Mouse (Mus musculus) ES-Bruce4 (cell line): ENCODE data around the gene Ggt5. TPM values are rescaled to one million over a fixed set of nuclear protein-coding genes. Genes with fewer than 3 reads are reported as not detected.

Source experiments
- H3K27ac ChIP-seq: 2 replicates; pipeline ENCODE4 v1.5.1; 2012; ENCODE audit warnings: low read length, inconsistent platforms; ENCODE audit not compliant: insufficient read depth
- H3K27me3 ChIP-seq: 2 replicates; pipeline ENCODE4 v1.6.1; 2012; ENCODE audit warnings: mild to moderate bottlenecking, low read length, inconsistent platforms; ENCODE audit not compliant: control insufficient read depth, poor library complexity, insufficient read depth, severe bottlenecking
- H3K36me3 ChIP-seq: 2 replicates; pipeline ENCODE4 v1.6.1; 2012; ENCODE audit warnings: inconsistent platforms, mild to moderate bottlenecking, low read length, moderate library complexity; ENCODE audit not compliant: control insufficient read depth, poor library complexity, insufficient read depth, severe bottlenecking
- H3K4me1 ChIP-seq: one replicate; pipeline ENCODE4 v1.8.1; 2011; ENCODE audit warnings: low read length; ENCODE audit not compliant: control insufficient read depth, insufficient read depth
- H3K4me3 ChIP-seq: 2 replicates; pipeline ENCODE4 v1.5.1; 2011; ENCODE audit warnings: low read depth, mild to moderate bottlenecking, low read length
- H3K9ac ChIP-seq: 2 replicates; pipeline ENCODE4 v1.6.1; 2012; ENCODE audit warnings: low read depth, mild to moderate bottlenecking, inconsistent platforms; ENCODE audit not compliant: poor library complexity, severe bottlenecking
- H3K9me3 ChIP-seq: replicated peaks from 2 replicates; pipeline ENCODE4 v1.6.1; 2012; ENCODE audit warnings: mild to moderate bottlenecking, low read length, inconsistent platforms; ENCODE audit not compliant: control insufficient read depth, poor library complexity, insufficient read depth, severe bottlenecking
- CTCF ChIP-seq: IDR thresholded peaks from one replicate; pipeline ENCODE4 v1.8.1; 2011; ENCODE audit warnings: low read depth, low read length
- EP300 ChIP-seq: IDR thresholded peaks from 2 replicates; pipeline ENCODE4 v1.6.1; 2011; ENCODE audit warnings: low read depth, low read length; ENCODE audit not compliant: insufficient read depth
- POLR2A ChIP-seq: IDR thresholded peaks from one replicate; pipeline ENCODE4 v1.8.1; 2011; ENCODE audit warnings: low read length; ENCODE audit not compliant: insufficient read depth
- polyA plus RNA-seq: library from polyadenylated mRNA; stranded (reverse); fragments of >200 nt; gene quantifications from 2 replicates; pipeline ENCODE4 v1.2.4, GENCODE M21; 2011; ENCODE audit warnings: low read depth; ENCODE audit not compliant: missing spikeins, insufficient read depth, insufficient read length

The Ggt5 gene
- polyA plus RNA-seq, 1 experiment: 0.81 TPM

GRCm38 (mm10) chr10:75559676-75560548 lies 29.2 kb upstream of the Ggt5 start, which contains the start of gene Lrrc75b:
Lrrc75b (minus strand) TSS chr10:75560330.
- TF ChIP-seq CTCF (no peak), POLR2A (no peak), EP300 (no peak)
- H3K4me3 ChIP-seq: peak within 1 kb of the TSS; percentile 54
- H3K9me3 ChIP-seq: no peaks in the 10 kb centered on the region
- no peak within 1 kb of the TSS for H3K27ac ChIP-seq
- peaks cover 4% of the 10 kb centered on the region for H3K4me1 ChIP-seq
- H3K9ac ChIP-seq: peak within 1 kb of the TSS; percentile 64
- peaks cover 4% of the 10 kb centered on the region; the same call in 1 of the 2 replicates for H3K27me3 ChIP-seq
- no peaks in the 10 kb centered on the region for H3K36me3 ChIP-seq

GRCm38 (mm10) chr10:75560549-75560899 lies 28.6 kb upstream of the Ggt5 start:
- Histone ChIP-seq H3K4me3 (peak overlapping the region; percentile 54), H3K9me3 (no peaks in the 10 kb centered on the region), H3K27ac (no peak overlapping the region), H3K9ac (peak overlapping the region; percentile 64; the same call in 1 of the 2 replicates), H3K36me3 (no peaks in the 10 kb centered on the region), H3K27me3 (peaks cover 4% of the 10 kb centered on the region; the same call in 1 of the 2 replicates), H3K4me1 (peaks cover 9% of the 10 kb centered on the region)
- TF ChIP-seq POLR2A: no peak
- TF ChIP-seq EP300: no peak
- TF ChIP-seq CTCF: no peak

GRCm38 (mm10) chr10:75561071-75561654 lies 28.0 kb upstream of the Ggt5 start, which contains the start of gene Ggt1:
Ggt1 (plus strand) TSS chr10:75561604.
- Histone ChIP-seq H3K36me3 (no peaks in the 10 kb centered on the region), H3K9me3 (no peaks in the 10 kb centered on the region), H3K4me3 (peak within 1 kb of the TSS; percentile 54), H3K9ac (0 out of 2 replicates have a peak within 1 kb of the TSS, but pooled peaks have one; percentile 64), H3K4me1 (peaks cover 10% of the 10 kb centered on the region), H3K27me3 (peaks cover 4% of the 10 kb centered on the region; the same call in 1 of the 2 replicates), H3K27ac (no peak within 1 kb of the TSS)
- TF ChIP-seq POLR2A: no peak
- TF ChIP-seq CTCF: no peak
- no peak for TF ChIP-seq EP300

GRCm38 (mm10) chr10:75562596-75562995 lies 26.5 kb upstream of the Ggt5 start:
- H3K9ac ChIP-seq: no peak overlapping the region
- no peak for TF ChIP-seq CTCF
- TF ChIP-seq POLR2A: no peak
- no peak for TF ChIP-seq EP300
- H3K36me3 ChIP-seq: no peaks in the 10 kb centered on the region
- no peaks in the 10 kb centered on the region for H3K9me3 ChIP-seq
- H3K4me1 ChIP-seq: peaks cover 10% of the 10 kb centered on the region
- no peak overlapping the region for H3K4me3 ChIP-seq
- H3K27me3 ChIP-seq: peaks cover 4% of the 10 kb centered on the region; the same call in 1 of the 2 replicates
- H3K27ac ChIP-seq: no peak overlapping the region

GRCm38 (mm10) chr10:75564687-75565265 lies 24.4 kb upstream of the Ggt5 start:
- H3K4me3 ChIP-seq: no peak overlapping the region
- no peaks in the 10 kb centered on the region for H3K36me3 ChIP-seq
- peaks cover 4% of the 10 kb centered on the region; the same call in 1 of the 2 replicates for H3K27me3 ChIP-seq
- no peaks in the 10 kb centered on the region for H3K9me3 ChIP-seq
- peaks cover 10% of the 10 kb centered on the region for H3K4me1 ChIP-seq
- peak overlapping the region; percentile 40; the same call in 1 of the 2 replicates for H3K27ac ChIP-seq
- no peak overlapping the region for H3K9ac ChIP-seq
- no peak for TF ChIP-seq EP300
- no peak for TF ChIP-seq CTCF
- TF ChIP-seq POLR2A: no peak

- no peak overlapping the region for H3K9ac ChIP-seq
- H3K4me1 ChIP-seq: peaks cover 10% of the 10 kb centered on the region
- H3K36me3 ChIP-seq: no peaks in the 10 kb centered on the region
- H3K4me3 ChIP-seq: no peak overlapping the region
- TF ChIP-seq POLR2A (no peak), CTCF (no peak), EP300 (no peak)
- no peaks in the 10 kb centered on the region for H3K9me3 ChIP-seq
- H3K27ac ChIP-seq: peak overlapping the region; percentile 40
- no peaks in the 10 kb centered on the region for H3K27me3 ChIP-seq
Observed at GRCm38 (mm10) chr10:75565436-75565835, 23.7 kb upstream of the Ggt5 start.
